Mouse (Mus musculus) left cerebral cortex, postnatal 36 days (tissue): ENCODE measurements around the gene Cdh13. TPM values are rescaled to one million over a fixed set of nuclear protein-coding genes. Genes with fewer than 3 reads are reported as not detected.
"Not testable (repeated sequence)": the region's sequence is repeated elsewhere in the genome, so short reads cannot be mapped to it uniquely, and the experiment has no call there.

ENCODE experiments used
- DNase-seq, 2 experiments: peaks; one replicate each; pipeline ENCODE4 v3.0.0; 2021 to 2022; ENCODE audit warnings: low spot score in 2 of 2, mixed read lengths in 1 of 2
- intact Hi-C: fragments of 180-260 bp; cut with DNase I; formaldehyde crosslinking; loops from one replicate; pipeline ENCODE4 v1.15.1; 2025
- total RNA-seq, 2 experiments: library from RNA; stranded (reverse); gene quantifications; 2 replicates each; pipeline ENCODE4 v1.2.3; 2021

Gene Cdh13
- total RNA-seq, 2 experiments from 2014 or later, result 78.4 to 85.3 TPM

GRCm38 (mm10) chr8:119345029-119345682 lies 1061.6 kb downstream of the Cdh13 start:
- DNase-seq, result no peak
- intact Hi-C loops, result no loop called here

- intact Hi-C loops, result no loop called here
- no peak for DNase-seq
Observed at GRCm38 (mm10) chr8:119345683-119346075, 1062.1 kb downstream of the Cdh13 start.

DNA sequence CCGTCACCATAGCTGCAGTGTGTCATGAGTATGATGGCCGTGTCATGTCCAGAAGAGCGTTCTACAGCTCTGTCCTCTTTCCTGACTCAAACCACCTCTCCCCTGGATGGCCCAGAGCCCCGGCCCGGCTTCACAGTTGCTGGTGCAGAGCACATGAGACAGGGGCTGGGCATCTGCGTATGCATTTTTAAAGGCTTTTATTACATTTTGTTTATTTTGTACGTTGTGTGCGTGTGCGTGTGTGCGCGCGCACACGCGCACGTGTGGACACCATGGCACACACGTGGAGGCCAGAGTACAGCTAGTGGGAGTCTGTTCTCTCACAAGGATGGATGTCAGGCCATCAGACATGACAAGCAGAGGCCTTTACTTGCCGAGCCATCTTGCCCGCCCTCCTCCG lies 1068.1 kb downstream of the Cdh13 start:
- intact Hi-C loops, result no loop called here

DNA sequence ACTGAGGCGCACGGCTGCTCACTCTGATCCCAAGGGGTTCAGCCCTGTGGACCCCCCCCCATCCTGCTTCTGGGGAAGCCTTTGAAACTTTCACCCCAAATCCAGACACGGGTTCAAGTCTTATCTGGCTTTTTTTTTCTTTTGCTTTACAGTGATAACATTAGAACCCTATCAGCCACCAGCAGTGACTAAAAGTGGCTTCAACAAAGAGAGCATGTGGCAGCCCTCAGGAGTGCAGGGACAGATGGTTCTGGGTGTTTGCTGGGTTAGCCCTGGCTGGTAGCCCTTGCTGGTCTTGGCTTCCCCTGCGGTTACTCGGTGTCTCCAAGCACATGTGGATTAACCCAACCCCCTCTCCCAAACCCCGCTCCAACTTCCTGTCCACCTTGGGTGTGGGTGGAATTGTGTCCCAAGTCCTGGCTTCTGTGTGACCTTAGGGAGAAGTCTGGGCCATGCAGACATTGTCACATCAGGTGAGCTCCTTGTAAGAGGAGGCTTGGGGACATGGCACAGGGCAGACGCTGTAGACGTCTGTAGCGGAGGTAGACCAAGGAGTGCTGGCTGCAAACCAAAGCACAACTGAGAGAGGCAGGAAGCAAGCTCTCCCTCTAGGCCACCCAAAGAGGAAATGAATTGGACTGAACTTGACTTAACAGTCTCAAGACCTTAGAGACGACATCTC lies 1069.6 kb downstream of the Cdh13 start:
- no peak for DNase-seq
- intact Hi-C loops, result no loop called here

More for the DNA sequence above, 1068.1 kb downstream of the Cdh13 start:
- DNase-seq, result no peak

- DNase-seq, result no peak
- intact Hi-C loops, result no loop called here
Observed at GRCm38 (mm10) chr8:119353659-119354023, 1070.1 kb downstream of the Cdh13 start.

GRCm38 (mm10) chr8:119356631-119357030 lies 1073.1 kb downstream of the Cdh13 start:
- DNase-seq, intact Hi-C loops: not testable (repeated sequence)

GRCm38 (mm10) chr8:119358175-119358574 lies 1074.6 kb downstream of the Cdh13 start:
- no peak for DNase-seq
- intact Hi-C loops, result no loop called here

DNA sequence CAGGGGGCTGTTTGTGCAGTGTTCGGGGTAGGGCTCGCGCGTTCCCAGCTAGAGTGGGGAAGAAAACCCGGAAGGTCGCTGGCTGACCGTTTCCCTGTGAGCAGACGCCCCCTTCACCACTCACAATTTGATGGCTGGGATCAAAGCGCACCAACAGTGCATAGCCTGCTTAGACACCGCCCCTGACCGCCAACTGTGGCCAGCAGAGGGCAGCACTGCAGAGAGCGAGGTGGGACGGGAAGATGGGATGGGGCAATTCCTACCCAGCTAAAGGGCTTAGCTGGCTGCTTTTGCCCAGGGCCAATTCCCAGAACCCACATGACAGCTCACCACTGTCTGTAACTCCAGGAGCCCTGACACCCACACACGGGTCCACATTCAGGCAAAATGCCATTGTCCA lies 1075.3 kb downstream of the Cdh13 start:
- intact Hi-C loops, result no loop called here
- DNase-seq, result no peak

- no peak for DNase-seq
- intact Hi-C loops, result no loop called here
Observed at GRCm38 (mm10) chr8:119360686-119361295, 1077.3 kb downstream of the Cdh13 start.
